19 mouse cellular contexts compared by ENCODE assay signal in genomic region chr8:35289018-35289417, GRCm38 (mm10).
"Had no signal": no experiment of that assay in that cellular context is flagged by ENCODE, and none has a peak within 500 bp of the region (broad histone marks: within the 10 kb centered on the region; RNA-seq: fewer than 3 reads in every experiment).

No protein-coding gene starts in this region.

- H3K9ac ChIP-seq: intestine, embryonic 15.5 days; limb, embryonic 13.5 days; liver, embryonic 12.5 days; liver, embryonic 15.5 days; midbrain, embryonic 12.5 days; midbrain, embryonic 15.5 days; neural tube, embryonic 12.5 days; neural tube, embryonic 15.5 days had no signal

- H3K4me2 ChIP-seq: intestine, embryonic 15.5 days; limb, embryonic 13.5 days; liver, embryonic 12.5 days; liver, embryonic 15.5 days; midbrain, embryonic 12.5 days; midbrain, embryonic 15.5 days; neural tube, embryonic 12.5 days; neural tube, embryonic 15.5 days had no signal

- H3K27me3 ChIP-seq: intestine, embryonic 15.5 days; limb, embryonic 13.5 days; liver, embryonic 12.5 days; liver, embryonic 15.5 days; midbrain, embryonic 15.5 days; neural tube, embryonic 12.5 days; neural tube, embryonic 15.5 days had no signal

- H3K9me3 ChIP-seq: intestine, embryonic 15.5 days; limb, embryonic 13.5 days; liver, embryonic 12.5 days; liver, embryonic 15.5 days; midbrain, embryonic 12.5 days; midbrain, embryonic 15.5 days; neural tube, embryonic 15.5 days had no signal

- DNase-seq: kidney, adult 11 months; kidney, adult 8-10 months; kidney, postnatal 14 days; kidney, postnatal 4 days; left cerebral cortex, postnatal 4 days; liver; lung, adult 18-20 months; lung, postnatal 10 days; right cerebral cortex, postnatal 25 days; spleen, adult 18-20 months; thymus, postnatal 25 days had no signal

- H3K36me3 ChIP-seq: intestine, embryonic 15.5 days; limb, embryonic 13.5 days; liver, embryonic 12.5 days; liver, embryonic 15.5 days; midbrain, embryonic 12.5 days; midbrain, embryonic 15.5 days; neural tube, embryonic 12.5 days; neural tube, embryonic 15.5 days had no signal

- ATAC-seq: intestine, embryonic 15.5 days; liver, embryonic 12.5 days; midbrain, embryonic 15.5 days had no signal

- H3K4me1 ChIP-seq: liver, embryonic 12.5 days; liver, embryonic 15.5 days; midbrain, embryonic 15.5 days; neural tube, embryonic 12.5 days; neural tube, embryonic 15.5 days had no signal

- H3K27ac ChIP-seq: intestine, embryonic 15.5 days; limb, embryonic 13.5 days; liver, embryonic 12.5 days; liver, embryonic 15.5 days; midbrain, embryonic 12.5 days; midbrain, embryonic 15.5 days; neural tube, embryonic 12.5 days; neural tube, embryonic 15.5 days had no signal

- H3K4me3 ChIP-seq: intestine, embryonic 15.5 days; limb, embryonic 13.5 days; liver, embryonic 12.5 days; liver, embryonic 15.5 days; midbrain, embryonic 12.5 days; midbrain, embryonic 15.5 days; neural tube, embryonic 12.5 days; neural tube, embryonic 15.5 days had no signal
